Mouse (Mus musculus) CH12.LX (cell line): ENCODE results near the gene Tapt1.

Experiments
- CHD2 ChIP-seq: IDR thresholded peaks from 2 replicates; pipeline ENCODE4 v1.6.1; 2011; ENCODE audit warnings: low read length, improper control_type of control experiment
- CTCF ChIP-seq, 2 experiments: IDR thresholded peaks in 1 of 2; conservative IDR thresholded peaks in 1 of 2; 2 replicates each; pipeline ENCODE4 v1.5.1; 2011 to 2012; ENCODE audit warnings: low read depth in 2 of 2, low read length in 2 of 2, improper control_type of control experiment in 1 of 2, inconsistent platforms in 1 of 2, mild to moderate bottlenecking in 1 of 2, moderate library complexity in 1 of 2
- E2F4 ChIP-seq: IDR thresholded peaks from 2 replicates; pipeline ENCODE4 v1.6.1; 2011; ENCODE audit warnings: low read depth, low read length, improper control_type of control experiment; ENCODE audit not compliant: insufficient replicate concordance
- ELF1 ChIP-seq: IDR thresholded peaks from 2 replicates; pipeline ENCODE4 v1.6.1; 2014; ENCODE audit warnings: low read depth, mild to moderate bottlenecking, inconsistent platforms, low read length, improper control_type of control experiment
- EP300 ChIP-seq: IDR thresholded peaks from 2 replicates; pipeline ENCODE4 v1.6.1; 2011; ENCODE audit warnings: low read length, improper control_type of control experiment
- ETS1 ChIP-seq: conservative IDR thresholded peaks from 2 replicates; pipeline ENCODE4 v1.6.1; 2012; ENCODE audit warnings: low read depth, mild to moderate bottlenecking, inconsistent platforms, low read length, improper control_type of control experiment, moderate library complexity
- MAZ ChIP-seq: IDR thresholded peaks from 2 replicates; pipeline ENCODE4 v1.6.1; 2012; ENCODE audit warnings: low read depth, mild to moderate bottlenecking, inconsistent platforms, low read length, improper control_type of control experiment, moderate library complexity
- MYC ChIP-seq: IDR thresholded peaks from 2 replicates; pipeline ENCODE4 v1.6.1; 2011; ENCODE audit warnings: low read depth, mild to moderate bottlenecking, improper control_type of control experiment, low read length
- NELFE ChIP-seq: IDR thresholded peaks from 2 replicates; pipeline ENCODE4 v1.6.1; 2011; ENCODE audit warnings: low read depth, low read length, improper control_type of control experiment
- POLR2A ChIP-seq: IDR thresholded peaks from 2 replicates; pipeline ENCODE4 v1.6.1; 2011; ENCODE audit warnings: low read depth, mild to moderate bottlenecking, improper control_type of control experiment, low read length
- UBTF ChIP-seq: IDR thresholded peaks from 2 replicates; pipeline ENCODE4 v1.6.1; 2012; ENCODE audit warnings: low read depth, mild to moderate bottlenecking, inconsistent platforms, low read length, improper control_type of control experiment, moderate library complexity
- ZC3H11A ChIP-seq: IDR thresholded peaks from 2 replicates; pipeline ENCODE4 v1.6.1; 2012; ENCODE audit warnings: low read depth, mild to moderate bottlenecking, inconsistent platforms, low read length, improper control_type of control experiment
- ZNF384 ChIP-seq: IDR thresholded peaks from 2 replicates; pipeline ENCODE4 v1.6.1; 2012; ENCODE audit warnings: low read depth, low read length, improper control_type of control experiment, inconsistent platforms

- TF ChIP-seq MYC (no peak), CTCF (conservative IDR thresholded peaks at IDR 0.05 in 1 of 2, IDR thresholded peaks at IDR 0.05 in 1 of 2; ENCODE audit: low read depth in 2 of 2, low read length in 2 of 2) (no peak), E2F4 (no peak), UBTF (no peak), EP300 (no peak), ZC3H11A (no peak), POLR2A (no peak), ELF1 (no peak), CHD2 (no peak), NELFE (no peak), ZNF384 (no peak), MAZ (no peak), ETS1 (no peak)
These were observed 19.1 kb downstream of the Tapt1 start for GRCm38 (mm10) chr5:44207286-44207685.
